Mouse (Mus musculus) heart, embryonic 11.5 days (tissue): ENCODE data around the gene Syt17. TPM values are rescaled to one million over a fixed set of nuclear protein-coding genes. Genes with fewer than 3 reads are reported as not detected.

Source experiments
- ATAC-seq: fragments of 200-750 bp; cut with Nextera tagmentation; replicated peaks from 2 replicates; pipeline ENCODE4 v1.8.0; 2017; ENCODE audit warnings: moderate library complexity; ENCODE audit not compliant: insufficient number of reproducible peaks, low FRiP score, low TSS enrichment
- H3K27ac ChIP-seq: fragments of 300-500 bp; sonication (generic); 2 replicates; pipeline ENCODE4 v1.5.1; 2014; ENCODE audit warnings: mild to moderate bottlenecking, low read depth, low read length
- H3K27me3 ChIP-seq: fragments of 300-500 bp; sonication (generic); 2 replicates; pipeline ENCODE4 v1.6.1; 2014; ENCODE audit warnings: mild to moderate bottlenecking, low read length, mixed read lengths; ENCODE audit not compliant: control insufficient read depth, insufficient read depth
- H3K36me3 ChIP-seq: fragments of 300-500 bp; sonication (generic); 2 replicates; pipeline ENCODE4 v1.6.1; 2014; ENCODE audit warnings: mild to moderate bottlenecking, low read length, moderate library complexity, mixed read lengths; ENCODE audit not compliant: control insufficient read depth, insufficient read depth
- H3K4me1 ChIP-seq: fragments of 300-500 bp; sonication (generic); 2 replicates; pipeline ENCODE4 v1.6.1; 2014; ENCODE audit warnings: low read length; ENCODE audit not compliant: control insufficient read depth, insufficient read depth
- H3K4me2 ChIP-seq: fragments of 300-500 bp; sonication (generic); 2 replicates; pipeline ENCODE4 v1.6.1; 2014; ENCODE audit warnings: mild to moderate bottlenecking, moderate library complexity
- H3K4me3 ChIP-seq: fragments of 300-500 bp; sonication (generic); 2 replicates; pipeline ENCODE4 v1.5.1; 2014; ENCODE audit warnings: low read depth, low read length
- H3K9ac ChIP-seq: fragments of 300-500 bp; sonication (generic); 2 replicates; pipeline ENCODE4 v1.6.1; 2014; ENCODE audit warnings: mild to moderate bottlenecking, low read depth, low read length, moderate library complexity
- H3K9me3 ChIP-seq: fragments of 300-500 bp; sonication (generic); replicated peaks from 2 replicates; pipeline ENCODE4 v1.6.1; 2016; ENCODE audit warnings: low read length; ENCODE audit not compliant: control insufficient read depth
- WGBS: fragments of 180-500 bp; shearing (Covaris S2); extraction: QIAGEN DNeasy Blood & Tissue Kit; methylation state at CpG from one replicate; pipeline ENCODE4 v1.1.7; 2014; ENCODE audit not compliant: insufficient replicate concordance; 5-methylcytosine and 5-hydroxymethylcytosine counted together
- polyA plus RNA-seq: library from polyadenylated mRNA; unstranded; fragments of >200 nt; fragmentation: Nextera tagmentation; extraction: Ambion mirVana; gene quantifications from 2 replicates; pipeline ENCODE4 v1.2.1, GENCODE M21; 2014

Gene Syt17
- polyA plus RNA-seq, 1 experiment from 2014 or later, result 0.39 TPM

DNA sequence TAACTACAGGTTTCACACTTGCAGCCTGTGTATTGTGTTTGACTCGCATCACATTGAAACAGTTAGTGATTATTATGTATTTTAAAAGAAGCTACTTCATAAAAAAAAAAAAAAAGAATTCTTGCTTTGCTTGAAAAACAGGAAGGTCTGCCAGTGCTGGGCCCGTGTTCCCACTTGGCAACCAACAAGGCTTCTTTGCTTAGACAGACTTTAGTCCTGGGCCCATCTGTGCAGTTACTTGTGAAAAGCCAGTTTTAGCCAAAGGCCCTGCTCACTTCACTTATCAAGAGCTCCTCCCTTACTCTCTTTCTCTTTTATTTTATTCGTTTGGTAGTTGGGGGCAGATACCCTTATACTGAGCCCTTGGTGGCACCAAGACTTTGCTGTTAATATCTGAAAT lies 36.1 kb downstream of the Syt17 start:
- ATAC-seq, result no peak
- Histone ChIP-seq H3K4me2 (no peak overlapping the region), H3K27me3 (no peaks in the 10 kb centered on the region), H3K27ac (no peak overlapping the region), H3K36me3 (no peaks in the 10 kb centered on the region), H3K9ac (no peak overlapping the region), H3K4me3 (no peak overlapping the region), H3K4me1 (no peaks in the 10 kb centered on the region), H3K9me3 (no peaks in the 10 kb centered on the region)
- 70% methylated on average over 3 of the region's 3 CpGs for WGBS

DNA sequence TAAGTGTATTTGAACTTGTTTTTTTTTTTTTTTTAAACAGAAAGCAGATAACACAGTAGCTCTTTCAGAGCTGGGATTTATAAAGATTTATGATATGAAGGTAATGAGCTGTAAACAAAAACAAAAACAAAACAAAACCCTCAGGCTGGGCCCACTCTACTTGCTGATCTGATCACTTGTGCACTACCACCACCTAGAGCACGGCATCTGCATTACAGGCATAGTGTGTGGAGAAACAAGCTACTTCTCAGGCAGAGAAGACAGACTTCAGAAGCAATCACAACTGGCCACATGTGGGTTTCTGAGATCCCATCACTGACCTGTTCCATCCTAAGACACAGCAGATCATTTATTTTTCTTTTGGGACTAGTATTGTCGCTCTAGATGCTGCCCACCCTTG lies 38.6 kb downstream of the Syt17 start:
- Histone ChIP-seq H3K27me3 (no peaks in the 10 kb centered on the region), H3K9ac (no peak overlapping the region), H3K27ac (no peak overlapping the region), H3K4me3 (no peak overlapping the region), H3K4me1 (no peaks in the 10 kb centered on the region), H3K9me3 (no peaks in the 10 kb centered on the region), H3K36me3 (no peaks in the 10 kb centered on the region), H3K4me2 (no peak overlapping the region)
- ATAC-seq, result no peak
- 16% methylated on average over 2 of the region's 2 CpGs for WGBS

DNA sequence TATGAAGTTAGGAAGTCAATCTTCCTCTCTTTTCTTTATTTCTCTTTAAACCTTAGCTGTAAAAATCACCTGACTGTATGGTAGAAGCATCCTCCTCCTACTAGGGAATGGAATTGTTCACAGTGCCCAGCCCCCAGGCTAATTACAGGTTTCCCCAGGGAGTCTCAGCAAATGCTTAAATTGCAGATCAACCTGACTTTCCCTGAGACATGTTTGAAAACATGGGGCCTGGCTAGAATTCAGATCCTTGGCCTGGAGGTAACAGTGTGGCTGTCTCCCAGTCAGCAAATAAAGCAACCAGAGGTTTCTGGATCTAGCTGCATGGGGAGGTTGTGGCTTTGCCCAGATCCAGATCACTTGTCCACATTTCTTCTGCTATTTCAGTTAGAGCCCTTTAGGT lies 42.8 kb downstream of the Syt17 start:
- Histone ChIP-seq H3K9ac (no peak overlapping the region), H3K4me2 (no peak overlapping the region), H3K27me3 (no peaks in the 10 kb centered on the region), H3K9me3 (no peaks in the 10 kb centered on the region), H3K27ac (no peak overlapping the region), H3K4me3 (no peak overlapping the region), H3K4me1 (no peaks in the 10 kb centered on the region), H3K36me3 (no peaks in the 10 kb centered on the region)
- no peak for ATAC-seq

DNA sequence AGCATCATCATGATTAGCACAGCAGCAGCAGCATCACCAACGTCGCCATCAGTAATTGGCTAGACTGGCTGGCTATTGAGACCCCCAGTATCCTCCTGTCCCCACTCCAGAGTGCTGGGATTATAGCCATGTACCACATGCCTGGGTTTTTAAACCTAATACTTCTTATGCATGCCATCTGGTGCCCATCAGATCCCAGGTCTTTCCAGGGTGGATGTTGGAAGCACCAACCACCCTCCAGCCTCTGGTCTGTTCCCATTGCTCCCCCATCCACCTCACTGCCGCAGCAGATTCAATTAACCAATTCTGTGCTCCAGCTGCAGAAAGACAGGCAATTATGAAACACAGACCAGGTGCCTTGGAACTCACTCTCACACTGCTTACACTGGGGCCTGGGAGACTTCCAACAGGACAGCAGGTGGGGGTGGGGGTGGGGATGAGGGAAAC lies 45.4 kb downstream of the Syt17 start:
- H3K9ac ChIP-seq, result no peak overlapping the region
- 61% methylated on average over 3 of the region's 3 CpGs for WGBS
- H3K9me3 ChIP-seq, result no peaks in the 10 kb centered on the region
- no peaks in the 10 kb centered on the region for H3K27me3 ChIP-seq
- no peaks in the 10 kb centered on the region for H3K4me1 ChIP-seq
- ATAC-seq, result no peak
- H3K36me3 ChIP-seq, result no peaks in the 10 kb centered on the region
- no peak overlapping the region for H3K4me2 ChIP-seq
- no peak overlapping the region for H3K27ac ChIP-seq
- H3K4me3 ChIP-seq, result no peak overlapping the region

GRCm38 (mm10) chr7:118401949-118402348 lies 46.1 kb downstream of the Syt17 start:
- Histone ChIP-seq H3K36me3 (no peaks in the 10 kb centered on the region), H3K9ac (no peak overlapping the region), H3K9me3 (no peaks in the 10 kb centered on the region), H3K27me3 (no peaks in the 10 kb centered on the region), H3K4me2 (no peak overlapping the region), H3K4me3 (no peak overlapping the region), H3K27ac (no peak overlapping the region), H3K4me1 (no peaks in the 10 kb centered on the region)
- no peak for ATAC-seq
- whole genome bisulfite sequencing, result 72% methylated on average over 5 of the region's 5 CpGs

- Histone ChIP-seq H3K27me3 (no peaks in the 10 kb centered on the region), H3K4me3 (no peak overlapping the region), H3K9me3 (no peaks in the 10 kb centered on the region), H3K9ac (no peak overlapping the region), H3K36me3 (no peaks in the 10 kb centered on the region), H3K27ac (no peak overlapping the region), H3K4me1 (no peaks in the 10 kb centered on the region), H3K4me2 (no peak overlapping the region)
- WGBS, result 78% methylated on average over 9 of the region's 9 CpGs
- no peak for ATAC-seq
These were observed 48.3 kb downstream of the Syt17 start for GRCm38 (mm10) chr7:118399764-118400163.

DNA sequence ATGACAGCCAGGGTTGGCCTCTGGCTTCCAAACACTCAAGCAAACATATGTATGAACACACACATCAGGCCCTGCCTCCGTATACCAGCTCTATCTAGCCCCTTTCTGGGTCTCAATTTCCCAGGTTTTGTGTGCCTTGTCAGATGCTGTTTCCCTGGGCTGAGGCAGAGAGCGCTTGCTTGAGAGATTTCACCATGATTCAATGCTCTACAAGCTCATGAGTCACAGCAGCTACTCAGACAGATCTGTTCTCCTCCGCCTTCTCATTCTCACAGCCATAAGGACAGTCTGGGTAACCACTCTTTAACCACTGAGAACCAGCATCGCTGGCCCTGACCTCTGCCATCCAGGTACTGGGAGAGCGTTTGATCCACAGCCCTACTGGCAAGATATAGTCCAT lies 57.3 kb downstream of the Syt17 start:
- no peaks in the 10 kb centered on the region for H3K9me3 ChIP-seq
- WGBS, result 79% methylated on average over 5 of the region's 5 CpGs
- ATAC-seq, result no peak

DNA sequence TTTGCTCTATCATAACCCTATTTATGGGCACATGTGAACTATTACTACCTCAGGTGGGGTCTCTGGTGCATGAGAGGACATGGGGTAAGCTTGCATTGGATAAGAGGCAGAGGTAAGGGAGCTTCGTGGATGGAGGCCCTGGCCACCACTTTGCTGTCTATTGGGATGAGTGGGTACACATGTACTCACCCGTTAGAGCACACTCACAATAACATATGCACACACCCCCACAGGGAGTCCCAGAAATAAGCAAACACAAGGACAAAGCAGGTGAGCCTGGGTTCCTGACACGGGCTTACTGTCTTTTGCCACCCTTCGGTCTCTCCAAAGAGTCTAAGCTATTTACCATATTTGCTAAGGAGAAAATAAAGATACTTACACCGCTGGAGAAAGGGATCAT lies 67.0 kb downstream of the Syt17 start:
- no peaks in the 10 kb centered on the region for H3K36me3 ChIP-seq
- H3K4me3 ChIP-seq, result no peak overlapping the region
- H3K9me3 ChIP-seq, result no peaks in the 10 kb centered on the region
- H3K4me1 ChIP-seq, result no peaks in the 10 kb centered on the region
- H3K27ac ChIP-seq, result no peak overlapping the region
- H3K9ac ChIP-seq, result no peak overlapping the region
- WGBS, result 72% methylated on average over 5 of the region's 5 CpGs
- H3K4me2 ChIP-seq, result no peak overlapping the region
- ATAC-seq, result no peak
- no peaks in the 10 kb centered on the region for H3K27me3 ChIP-seq

More for the DNA sequence above, 57.3 kb downstream of the Syt17 start:
- no peak overlapping the region for H3K9ac ChIP-seq
- H3K27ac ChIP-seq, result no peak overlapping the region
- H3K4me3 ChIP-seq, result no peak overlapping the region
- no peaks in the 10 kb centered on the region for H3K4me1 ChIP-seq
- no peaks in the 10 kb centered on the region for H3K27me3 ChIP-seq
- no peak overlapping the region for H3K4me2 ChIP-seq
- H3K36me3 ChIP-seq, result no peaks in the 10 kb centered on the region

GRCm38 (mm10) chr7:118380056-118380455 lies 68.0 kb downstream of the Syt17 start:
- no peaks in the 10 kb centered on the region for H3K36me3 ChIP-seq
- no peaks in the 10 kb centered on the region for H3K27me3 ChIP-seq
- H3K9me3 ChIP-seq, result no peaks in the 10 kb centered on the region
- ATAC-seq, result no peak
- WGBS, result 83% methylated on average over 3 of the region's 3 CpGs
- no peaks in the 10 kb centered on the region for H3K4me1 ChIP-seq
- H3K9ac ChIP-seq, result no peak overlapping the region
- H3K4me3 ChIP-seq, result no peak overlapping the region
- H3K27ac ChIP-seq, result no peak overlapping the region
- H3K4me2 ChIP-seq, result no peak overlapping the region
